Mouse (Mus musculus) intestine, embryonic 15.5 days (tissue): Measurements from ENCODE around the gene Rps10. TPM values are rescaled to one million over a fixed set of nuclear protein-coding genes. Genes with fewer than 3 reads are reported as not detected.

ENCODE experiments used
- ATAC-seq: fragments of 200-750 bp; cut with Nextera tagmentation; 2 replicates; pipeline ENCODE4 v1.8.0; 2017; ENCODE audit warnings: moderate TSS enrichment, moderate library complexity
- H3K27ac ChIP-seq: fragments of 300-500 bp; sonication (generic); 2 replicates; pipeline ENCODE4 v1.5.1; 2015; ENCODE audit warnings: mild to moderate bottlenecking, inconsistent platforms
- H3K27me3 ChIP-seq: fragments of 300-500 bp; sonication (generic); replicated peaks from 2 replicates; pipeline ENCODE4 v1.6.1; 2015; ENCODE audit warnings: inconsistent platforms
- H3K36me3 ChIP-seq: fragments of 300-500 bp; sonication (generic); 2 replicates; pipeline ENCODE4 v1.6.1; 2015; ENCODE audit warnings: inconsistent platforms
- H3K4me1 ChIP-seq: fragments of 300-500 bp; sonication (generic); replicated peaks from 2 replicates; pipeline ENCODE4 v1.6.1; 2015; ENCODE audit warnings: inconsistent platforms
- H3K4me2 ChIP-seq: fragments of 300-500 bp; sonication (generic); replicated peaks from 2 replicates; pipeline ENCODE4 v1.6.1; 2015; ENCODE audit warnings: mild to moderate bottlenecking, inconsistent platforms
- H3K4me3 ChIP-seq: fragments of 300-500 bp; sonication (generic); replicated peaks from 2 replicates; pipeline ENCODE4 v1.5.1; 2015; ENCODE audit warnings: inconsistent platforms
- H3K9ac ChIP-seq: fragments of 300-500 bp; sonication (generic); 2 replicates; pipeline ENCODE4 v1.6.1; 2015; ENCODE audit warnings: inconsistent platforms
- H3K9me3 ChIP-seq: fragments of 300-500 bp; sonication (generic); 2 replicates; pipeline ENCODE4 v1.6.1; 2016; ENCODE audit warnings: inconsistent platforms
- WGBS: fragments of 180-500 bp; shearing (Covaris S2); methylation state at CpG from one replicate; pipeline ENCODE4 v1.1.7; 2015; 5-methylcytosine and 5-hydroxymethylcytosine counted together
- polyA plus RNA-seq: library from polyadenylated mRNA; unstranded; fragments of >200 nt; fragmentation: Nextera tagmentation; extraction: Ambion mirVana; gene quantifications from 2 replicates; pipeline ENCODE4 v1.2.1, GENCODE M21; 2015

Gene Rps10
- polyA plus RNA-seq, 1 experiment from 2014 or later, result 1,022 TPM

DNA sequence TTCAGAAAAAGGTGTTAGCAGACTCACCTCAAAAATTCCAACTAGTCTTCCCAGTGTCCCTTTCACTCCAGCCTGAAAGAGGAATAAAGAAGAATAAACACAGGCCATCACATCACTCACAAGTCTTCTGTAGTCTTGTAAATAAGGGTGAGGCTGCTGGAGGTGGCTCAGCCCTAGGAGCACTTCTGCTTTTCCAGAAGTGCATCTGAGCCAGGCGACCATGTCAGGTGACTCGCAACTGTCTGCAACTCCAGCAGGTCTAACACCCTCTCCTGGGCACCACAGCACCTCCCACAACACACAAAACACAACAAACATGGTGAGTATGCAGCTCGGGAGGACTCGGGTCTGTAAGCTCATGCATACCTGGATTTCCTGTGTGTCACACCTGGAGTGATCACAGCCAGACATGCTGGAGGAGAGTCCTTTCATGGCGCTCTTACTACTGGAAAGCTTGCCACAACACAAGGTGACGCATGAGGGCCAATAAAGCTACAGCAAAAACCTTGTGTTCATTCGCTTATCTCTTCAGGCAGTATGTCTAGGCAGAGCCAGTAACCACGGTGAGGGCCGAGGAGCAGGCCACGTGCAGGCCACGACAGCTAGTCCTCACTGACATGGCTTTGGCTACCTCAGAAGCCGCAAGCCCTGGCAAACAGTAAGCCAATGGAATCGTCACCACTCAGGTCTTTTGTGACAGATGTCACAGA is 53.1 kb downstream of the Rps10 start:
- no peaks in the 10 kb centered on the region for H3K27me3 ChIP-seq
- H3K9me3 ChIP-seq, result no peaks in the 10 kb centered on the region
- no peak overlapping the region for H3K4me3 ChIP-seq
- no peak overlapping the region for H3K4me2 ChIP-seq
- no peak overlapping the region for H3K9ac ChIP-seq
- no peaks in the 10 kb centered on the region for H3K4me1 ChIP-seq
- no peak for ATAC-seq
- peaks cover 36% of the 10 kb centered on the region for H3K36me3 ChIP-seq
- 87% methylated on average over 13 of the region's 13 CpGs for WGBS
- no peak overlapping the region for H3K27ac ChIP-seq

Other genes with a start within 250 kb of the Rps10 start
- gene Grm4, start 115.3 kb downstream of the Rps10 start, polyA plus RNA-seq, result 0.28 and 0.29 TPM in 2 replicates
- gene Hmga1, start 80.2 kb downstream of the Rps10 start, polyA plus RNA-seq, result 298 and 307 TPM in 2 replicates
- 29.7 and 38.2 TPM in 2 replicates for gene AI413582, start 70.9 kb downstream of the Rps10 start, polyA plus RNA-seq
- 71.2 and 71.7 TPM in 2 replicates for gene Nudt3, start 13.2 kb downstream of the Rps10 start, polyA plus RNA-seq
- gene RPS10-NUDT3, start 1.4 kb downstream of the Rps10 start, polyA plus RNA-seq, result not detected in 2 replicates
- gene Pacsin1, start 18.8 kb upstream of the Rps10 start, polyA plus RNA-seq, result 2.6 and 2.7 TPM in 2 replicates
- gene Spdef, start 92.3 kb upstream of the Rps10 start, polyA plus RNA-seq, result 14.1 and 17.1 TPM in 2 replicates
- gene D17Wsu92e, start 184.0 kb upstream of the Rps10 start, polyA plus RNA-seq, result 19.0 and 22.1 TPM in 2 replicates
- 250 and 266 TPM in 2 replicates for gene Snrpc, start 201.5 kb upstream of the Rps10 start, polyA plus RNA-seq
- gene Uhrf1bp1, start 219.8 kb upstream of the Rps10 start, polyA plus RNA-seq, result 3.9 and 4.1 TPM in 2 replicates